Mouse (Mus musculus): ENCODE measurements at regions not wholly inside any gene's neighbourhood (a gene's known extent, or its start where the extent isn't known, plus 50 kb on each side); places are given as distances from the start of the nearest gene placed in this dataset.

- TF ChIP-seq CTCF (IDR thresholded peaks at IDR 0.05; ENCODE audit: control insufficient read depth, insufficient read depth, insufficient read length) (no peak), MAX (IDR thresholded peaks at IDR 0.05) (no peak), USF1 (IDR thresholded peaks at IDR 0.05; ENCODE audit: low read depth) (no peak), CEBPB (IDR thresholded peaks at IDR 0.05; ENCODE audit: low read depth) (no peak)
These were observed 124.9 kb upstream of the Ntf3 start for GRCm38 (mm10) chr6:126291581-126291980.
